Mouse (Mus musculus) monocyte, adult 2 months (primary cell): ENCODE measurements around the gene Cerk.
"Not testable (repeated sequence)": the region's sequence is repeated elsewhere in the genome, so short reads cannot be mapped to it uniquely, and the experiment has no call there.

Source experiments
- DNase-seq, 2 experiments: peaks; one replicate each; pipeline ENCODE4 v3.0.0; 2022; ENCODE audit warnings: low spot score in 2 of 2, low read depth in 1 of 2

Cerk gene

GRCm38 (mm10) chr15:86117115-86118100 lies 68.5 kb downstream of the Cerk start:
- no peak for DNase-seq

GRCm38 (mm10) chr15:86116421-86116820 lies 69.5 kb downstream of the Cerk start:
- no peak for DNase-seq

- DNase-seq = no peak
Measured at GRCm38 (mm10) chr15:86113342-86113710, 72.6 kb downstream of the Cerk start.

GRCm38 (mm10) chr15:86112707-86113341 lies 73.1 kb downstream of the Cerk start:
- DNase-seq = no peak

GRCm38 (mm10) chr15:86110361-86111103 lies 75.4 kb downstream of the Cerk start:
- no peak for DNase-seq

- DNase-seq = no peak
Measured at GRCm38 (mm10) chr15:86109650-86110211, 76.2 kb downstream of the Cerk start.

GRCm38 (mm10) chr15:86109245-86109644 lies 76.7 kb downstream of the Cerk start:
- DNase-seq = no peak

GRCm38 (mm10) chr15:86107831-86108471 lies 78.0 kb downstream of the Cerk start:
- no peak for DNase-seq

GRCm38 (mm10) chr15:86105751-86106150 lies 80.2 kb downstream of the Cerk start:
- no peak for DNase-seq

- no peak for DNase-seq
Measured at GRCm38 (mm10) chr15:86105345-86105697, 80.6 kb downstream of the Cerk start.

- no peak for DNase-seq
Measured at GRCm38 (mm10) chr15:86104401-86105344, 81.3 kb downstream of the Cerk start.

GRCm38 (mm10) chr15:86102308-86102707 lies 83.6 kb downstream of the Cerk start:
- DNase-seq = no peak

GRCm38 (mm10) chr15:86101585-86101984 lies 84.4 kb downstream of the Cerk start:
- no peak for DNase-seq

GRCm38 (mm10) chr15:86097871-86098270 lies 88.1 kb downstream of the Cerk start:
- DNase-seq = no peak

- DNase-seq = not testable (repeated sequence)
Measured at GRCm38 (mm10) chr15:86096604-86097020, 89.3 kb downstream of the Cerk start.

GRCm38 (mm10) chr15:86095722-86096603 lies 90.0 kb downstream of the Cerk start:
- no peak for DNase-seq

GRCm38 (mm10) chr15:86094324-86095121 lies 91.4 kb downstream of the Cerk start:
- no peak for DNase-seq

- no peak for DNase-seq
Measured at GRCm38 (mm10) chr15:86093236-86093635, 92.7 kb downstream of the Cerk start.
